Mouse (Mus musculus): Measurements from ENCODE around the gene Cald1.

The Cald1 gene

DNA sequence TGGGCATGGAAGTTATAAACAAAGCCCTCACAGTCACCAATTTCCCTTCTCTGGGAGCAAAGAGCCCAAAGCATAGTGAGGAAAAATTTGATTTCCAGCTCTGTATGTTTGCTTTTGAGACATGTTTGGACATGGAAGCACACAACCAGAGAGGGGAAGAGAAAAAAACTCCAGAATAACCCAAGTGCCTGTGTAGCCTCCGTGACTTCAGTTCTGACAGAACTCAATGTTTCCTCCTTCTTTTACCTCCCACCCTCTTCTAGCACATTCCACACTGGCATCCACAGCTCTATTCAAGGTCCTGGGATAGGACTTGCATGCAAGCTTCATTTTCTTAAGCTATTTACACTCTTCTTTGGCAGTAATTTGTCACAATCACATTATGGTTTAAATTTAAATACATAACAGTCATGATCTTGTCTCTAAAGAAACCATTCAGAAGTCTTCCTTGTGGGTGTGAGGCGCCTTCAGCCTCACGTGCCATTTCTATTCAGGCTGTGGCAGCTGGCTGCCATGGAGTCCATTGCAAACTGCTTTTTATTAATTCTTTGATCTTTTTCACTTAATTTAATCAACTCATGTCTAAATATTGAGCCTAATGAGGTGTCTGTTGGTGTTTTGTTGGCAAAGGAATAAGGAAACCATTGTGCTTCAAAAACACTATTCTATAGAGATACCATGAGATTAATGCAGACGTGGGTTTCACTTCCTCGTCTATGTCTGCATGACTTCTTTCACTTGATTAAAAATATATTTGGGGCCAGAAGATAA is 49.9 kb downstream of the Cald1 start:
- ChIA-PET CTCF (no interaction called here), POLR2A (interaction anchor here in 1 of 4 experiments (1.2 kb wide), 1 partner anchor 147 kb away, joined by 3 read pairs; no protein-coding TSS in a partner anchor)

DNA sequence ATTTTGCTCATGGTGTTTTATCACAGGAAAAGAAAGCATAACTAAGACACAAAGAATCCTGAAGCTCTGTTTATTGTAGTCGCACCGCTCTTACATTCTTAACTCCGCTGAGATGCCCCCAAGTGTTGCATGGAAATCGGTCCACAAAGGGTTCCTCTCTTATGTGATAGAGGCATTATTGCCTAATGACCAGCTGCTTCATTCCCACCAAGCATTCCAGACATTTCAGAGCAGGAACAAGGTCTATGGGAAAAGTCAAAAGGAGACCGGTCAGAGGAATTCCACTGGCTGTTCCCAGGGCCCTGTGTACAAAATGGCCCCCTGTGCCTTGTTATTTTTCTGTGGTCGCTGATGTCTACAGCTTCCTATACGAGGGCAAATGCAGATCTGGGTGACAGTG is 53.0 kb downstream of the Cald1 start:
- POLR2A ChIA-PET, result interaction anchor here in 2 of 4 experiments (1.2 to 1.6 kb wide), 2 partner anchors 92 to 176 kb away, joined by 3 read pairs; partner anchors contain the start of gene Bpgm (in 1 of the 2)
- CTCF ChIA-PET, result no interaction called here

DNA sequence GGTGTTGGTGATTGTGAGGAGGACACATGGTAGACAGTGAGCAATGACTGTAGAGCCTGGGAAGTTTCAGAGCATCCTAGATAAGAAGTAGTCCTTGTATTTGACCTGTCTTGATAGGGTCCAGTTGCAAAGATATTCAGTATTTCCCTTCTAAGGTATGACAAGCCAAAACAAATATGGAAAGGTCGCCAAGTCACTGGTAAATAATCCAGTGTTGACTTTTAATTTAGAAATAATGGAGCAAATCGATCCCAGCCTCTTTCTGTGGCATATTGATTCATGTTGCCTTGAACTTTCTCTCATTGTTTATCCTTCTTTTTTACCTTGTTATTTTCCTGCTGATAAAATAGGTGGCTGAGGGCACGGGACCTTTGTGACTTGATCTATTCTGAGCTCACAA is 57.4 kb downstream of the Cald1 start:
- CTCF ChIA-PET, result no interaction called here
- POLR2A ChIA-PET, result no interaction called here

DNA sequence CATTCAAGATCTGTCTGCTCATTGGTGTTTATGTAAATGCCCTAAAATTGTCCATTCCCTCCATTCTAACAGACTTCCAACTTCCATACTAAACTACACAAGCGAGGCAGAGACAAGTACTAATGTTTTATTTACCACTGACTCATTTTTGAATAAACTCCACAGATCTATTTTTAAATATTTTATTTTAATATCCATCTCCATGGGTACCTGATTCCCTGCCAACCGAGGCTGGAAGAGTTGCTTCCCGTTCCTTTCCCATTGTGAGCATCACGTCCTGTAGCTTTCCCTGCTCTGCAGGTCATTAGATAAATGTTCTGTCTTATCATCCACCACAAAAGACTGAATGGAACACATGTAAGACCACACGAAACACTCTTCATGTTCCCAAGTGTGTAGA is 60.5 kb downstream of the Cald1 start:
- ChIA-PET CTCF (no interaction called here), POLR2A (interaction anchor here in 1 of 4 experiments (1.3 kb wide), 1 partner anchor 19 kb away, joined by 3 read pairs; no protein-coding TSS in a partner anchor)

DNA sequence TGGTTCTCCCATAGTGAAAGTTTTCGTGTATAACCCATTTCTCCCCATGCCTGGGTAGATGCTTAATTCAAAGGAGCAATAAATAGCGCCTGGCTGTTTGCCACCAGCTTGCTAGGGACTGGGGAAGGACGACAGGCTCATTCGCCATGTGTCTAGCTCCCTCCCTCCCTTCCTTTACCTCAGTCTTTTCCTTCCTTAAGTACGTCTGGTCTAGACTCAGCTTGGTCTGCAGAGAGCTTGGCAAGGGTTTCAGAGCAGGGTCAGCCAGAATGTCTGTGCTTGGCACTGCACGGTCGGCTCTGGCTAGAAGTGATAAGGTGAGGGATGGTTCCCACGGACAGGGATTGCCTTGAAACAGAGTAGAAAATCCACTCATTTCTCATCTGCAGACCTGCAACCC is 62.4 kb downstream of the Cald1 start:
- CTCF ChIA-PET, result no interaction called here
- POLR2A ChIA-PET, result no interaction called here

DNA sequence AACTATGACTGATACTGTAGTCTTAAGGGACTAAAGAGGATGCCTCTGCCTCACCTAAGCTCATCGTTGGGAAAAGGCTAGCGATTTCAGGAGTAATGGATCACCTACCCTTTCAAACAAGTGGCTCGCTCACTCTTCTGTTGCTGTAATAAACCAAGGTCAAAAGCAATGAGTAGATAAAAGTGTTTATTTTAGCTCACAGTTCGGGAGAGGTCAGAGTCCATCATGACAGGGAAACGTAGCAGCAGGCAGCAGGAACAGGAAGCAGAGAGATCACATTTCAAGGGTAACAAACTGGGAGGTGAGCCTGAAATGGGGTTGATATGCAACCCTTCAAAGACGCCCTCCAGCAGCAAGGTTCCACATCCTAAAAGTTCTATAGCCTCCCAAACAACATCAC is 64.3 kb downstream of the Cald1 start:
- ChIA-PET CTCF (no interaction called here), POLR2A (interaction anchor here in 2 of 4 experiments (0.7 to 1.2 kb wide), 3 partner anchors 13 to 505 kb away, joined by 3 read pairs; no protein-coding TSS in a partner anchor)

DNA sequence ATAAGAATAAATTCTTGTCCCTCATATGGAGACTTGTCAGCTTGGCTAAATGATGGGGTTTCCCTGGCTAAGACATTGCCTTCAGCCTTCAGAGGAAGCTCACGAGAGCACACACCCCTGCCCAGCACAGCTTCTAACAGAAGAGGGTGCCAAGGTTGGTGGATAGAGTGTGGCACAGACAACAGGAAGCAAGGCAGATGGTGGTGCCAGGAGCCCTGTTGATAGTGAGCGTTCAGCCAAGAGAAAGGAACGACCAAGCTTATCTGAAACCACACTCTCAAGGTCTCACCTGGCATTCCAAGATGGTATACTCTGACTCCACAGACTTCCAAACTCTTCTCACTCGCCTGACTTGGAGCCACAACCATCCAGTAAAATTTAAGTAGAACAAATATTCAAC is 66.0 kb downstream of the Cald1 start:
- POLR2A ChIA-PET, result no interaction called here
- CTCF ChIA-PET, result no interaction called here

DNA sequence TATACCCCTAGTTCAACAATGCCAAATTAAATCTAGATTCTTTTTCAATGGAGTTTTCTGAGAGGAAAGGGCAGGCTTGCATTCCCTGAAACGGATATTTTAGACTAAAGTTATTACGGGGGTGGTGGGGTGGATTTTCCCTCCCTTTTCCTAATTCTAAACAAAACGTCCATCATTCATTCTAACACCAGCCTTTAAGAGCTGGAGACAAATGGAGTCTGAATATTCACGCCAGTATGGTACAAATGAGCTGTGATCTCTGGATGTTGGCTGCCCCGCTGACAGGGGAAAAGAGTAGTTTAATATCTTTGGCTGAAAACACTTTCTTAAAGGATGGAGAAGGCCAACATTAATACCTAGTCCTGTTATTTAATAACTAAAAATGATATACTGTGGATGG is 66.4 kb downstream of the Cald1 start:
- ChIA-PET POLR2A (no interaction called here), CTCF (no interaction called here)

DNA sequence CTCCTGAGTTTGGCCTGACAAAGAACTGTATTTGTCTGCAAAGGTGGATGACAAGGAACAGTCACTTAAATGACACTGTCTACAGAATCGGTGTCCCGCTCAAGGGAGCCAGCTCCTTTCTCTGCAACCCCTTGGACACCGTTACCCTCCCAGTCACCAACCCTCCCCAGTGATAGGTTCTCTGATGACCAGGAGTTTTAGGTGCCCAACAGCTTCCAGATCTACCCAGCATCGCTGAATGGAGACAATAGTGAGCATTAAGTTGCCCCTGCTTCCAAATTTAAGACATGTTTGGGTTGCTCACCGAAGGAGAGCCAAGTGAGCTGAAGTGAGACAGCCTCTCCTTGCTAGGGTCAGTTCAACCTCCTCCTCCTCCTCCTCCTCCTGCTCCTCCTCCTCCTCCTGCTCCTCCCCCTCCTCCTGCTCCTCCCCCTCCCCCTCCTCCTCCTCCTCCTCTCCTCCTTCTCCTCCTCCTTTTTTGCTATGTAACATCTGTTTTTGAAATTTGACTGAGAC is 70.5 kb downstream of the Cald1 start:
- ChIA-PET POLR2A (no interaction called here), CTCF (interaction anchor here in 1 of 4 experiments (0.5 kb wide), 1 partner anchor 333 kb away, joined by 9 read pairs; no protein-coding TSS in a partner anchor)

DNA sequence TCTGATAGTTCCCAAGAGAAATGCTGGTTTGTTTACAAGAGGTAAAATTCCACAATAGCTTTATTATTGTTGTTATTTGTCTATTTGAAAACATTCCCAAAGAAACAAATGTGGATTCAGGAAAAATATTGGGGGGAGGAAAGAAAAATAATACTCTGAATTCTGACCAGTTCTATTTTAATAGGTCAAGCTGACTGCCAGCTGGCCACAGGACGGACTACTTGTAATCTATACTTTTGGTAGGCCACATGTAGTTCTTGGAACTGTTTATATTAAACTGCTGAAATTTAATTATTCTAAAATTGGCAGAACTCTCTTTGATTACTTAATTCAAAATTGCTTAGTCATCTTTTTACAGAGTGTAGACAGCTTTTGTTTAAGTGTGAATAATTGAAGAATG is 73.1 kb downstream of the Cald1 start:
- CTCF ChIA-PET, result no interaction called here

DNA sequence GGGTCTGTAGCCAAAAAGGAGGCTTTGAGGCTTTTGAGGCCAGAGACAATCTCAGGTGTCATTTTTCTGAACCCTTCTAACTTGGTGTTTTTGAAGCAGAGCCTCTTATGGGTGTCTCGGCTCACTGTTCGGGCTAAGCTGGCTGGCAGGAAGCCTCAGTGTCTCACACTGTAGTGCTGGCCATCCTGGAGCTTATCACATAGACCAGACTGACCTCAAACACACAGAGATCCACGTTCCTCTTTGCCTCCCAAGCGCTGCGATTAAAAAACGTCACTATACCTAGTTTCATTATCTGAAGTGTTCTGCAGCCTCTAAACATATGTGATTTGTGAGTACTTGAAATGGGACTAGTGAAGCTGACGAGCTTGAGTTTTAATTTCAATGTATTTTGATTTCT is 76.1 kb downstream of the Cald1 start:
- CTCF ChIA-PET, result no interaction called here
- POLR2A ChIA-PET, result no interaction called here

More for the DNA sequence above, 73.1 kb downstream of the Cald1 start:
- POLR2A ChIA-PET, result interaction anchor here in 1 of 4 experiments (0.6 kb wide), 1 partner anchor 118 kb away, joined by 4 read pairs; no protein-coding TSS in a partner anchor

DNA sequence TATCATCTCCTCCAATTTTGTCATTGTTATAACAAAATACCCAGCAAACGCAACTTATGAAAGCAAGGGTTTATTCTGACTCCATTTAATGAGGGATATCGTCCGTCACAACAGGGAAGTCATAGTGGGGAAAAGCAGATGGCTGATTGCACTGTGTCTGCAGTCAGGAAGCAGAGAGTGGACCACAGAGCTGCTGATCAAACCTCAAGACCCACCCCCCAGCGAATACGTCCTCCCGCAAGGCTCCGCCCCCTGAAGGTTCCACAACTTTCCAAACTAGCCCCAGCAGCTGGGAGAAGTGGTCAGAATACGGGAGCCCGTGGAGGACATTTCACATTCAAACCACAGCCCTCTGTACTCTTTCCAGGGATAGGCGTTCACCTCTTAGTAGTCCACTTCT is 76.6 kb downstream of the Cald1 start:
- CTCF ChIA-PET, result no interaction called here
- POLR2A ChIA-PET, result no interaction called here

DNA sequence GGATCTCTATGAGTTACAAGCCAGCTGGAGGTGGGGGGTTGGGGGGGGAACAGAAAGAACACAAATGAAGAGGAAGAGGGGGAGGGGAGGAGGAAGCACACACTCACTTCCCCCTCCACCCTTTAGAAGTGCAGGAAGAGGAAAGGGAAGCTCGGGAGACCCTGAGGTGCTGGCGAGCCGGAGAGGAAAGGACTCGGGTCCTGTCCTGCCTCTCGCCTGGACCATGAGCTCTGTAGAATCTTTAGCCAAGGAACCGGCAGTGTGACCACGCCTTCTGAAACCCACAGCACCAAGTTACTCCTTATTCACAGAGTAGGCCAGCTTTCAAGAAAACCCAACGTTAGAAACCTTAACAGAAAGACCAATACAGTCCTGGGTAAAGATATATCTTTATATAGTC is 83.8 kb downstream of the Cald1 start:
- ChIA-PET POLR2A (interaction anchor here in 2 of 4 experiments (0.5 to 1.0 kb wide), 5 partner anchors 10 to 334 kb away, joined by 3 to 7 read pairs (median 3); no protein-coding TSS in a partner anchor), CTCF (interaction anchor here in 2 of 4 experiments (0.6 to 1.1 kb wide), 3 partner anchors 78 to 695 kb away, joined by 3 to 6 read pairs (median 5); no protein-coding TSS in a partner anchor)

DNA sequence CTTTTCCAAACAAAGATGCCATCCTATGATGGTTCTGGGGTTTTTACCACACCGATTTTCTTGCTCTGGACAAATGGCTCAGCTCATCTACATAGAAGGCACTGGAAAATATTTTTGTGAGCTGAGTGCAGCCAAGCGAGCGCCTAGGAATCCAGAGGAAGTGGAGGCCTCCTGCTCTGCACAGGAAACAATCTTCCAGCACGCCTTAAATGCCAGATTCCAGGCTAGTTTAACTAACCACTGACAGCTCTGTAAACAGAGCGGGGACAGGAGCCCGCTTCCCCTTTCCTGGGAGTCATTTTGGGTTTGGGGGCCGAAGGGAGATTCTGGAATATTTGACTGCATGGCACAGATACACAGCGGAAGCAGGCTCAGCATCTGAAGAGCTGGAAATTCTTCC is 86.6 kb downstream of the Cald1 start:
- ChIA-PET CTCF (no interaction called here), POLR2A (interaction anchor here in 1 of 4 experiments (0.6 kb wide), 1 partner anchor 193 kb away, joined by 6 read pairs; no protein-coding TSS in a partner anchor)

DNA sequence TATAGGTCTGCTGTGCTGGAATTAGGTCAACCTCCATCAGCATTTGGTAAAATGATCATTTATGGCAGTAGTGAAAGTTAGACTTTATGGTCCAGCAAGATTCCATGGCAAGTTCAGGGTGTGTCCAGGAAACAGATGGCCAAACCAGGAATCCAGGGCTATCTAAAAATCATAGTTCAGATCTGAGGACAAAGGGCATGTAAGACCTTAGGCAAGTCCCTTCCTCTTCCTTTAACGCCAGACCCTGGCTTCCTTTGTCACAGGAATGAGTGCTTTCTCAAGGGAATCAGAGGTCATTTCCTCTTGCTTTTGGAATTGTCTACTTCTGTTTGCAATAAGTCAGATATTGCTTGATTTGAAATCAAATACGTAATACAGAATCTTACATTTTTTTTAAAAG is 90.7 kb downstream of the Cald1 start:
- POLR2A ChIA-PET, result no interaction called here

DNA sequence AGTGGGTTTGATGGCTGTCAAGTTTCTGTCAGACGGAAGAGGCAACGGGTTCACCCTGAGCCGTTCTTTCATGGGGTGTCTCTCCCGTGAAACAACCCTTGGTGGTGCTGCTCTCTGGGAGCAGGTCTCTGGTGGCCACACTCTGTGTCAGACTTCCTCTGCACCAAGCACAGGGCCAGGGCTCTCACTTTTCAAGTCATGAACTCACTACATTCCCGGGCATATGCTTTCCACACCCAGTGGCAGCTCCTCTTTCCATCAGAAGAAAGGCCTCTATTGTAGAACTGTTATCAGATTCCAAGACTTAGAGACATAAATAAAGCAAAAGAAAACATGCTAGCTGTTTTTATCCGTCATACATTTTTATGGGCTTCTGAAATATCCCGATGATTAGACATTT is 93.1 kb downstream of the Cald1 start:
- POLR2A ChIA-PET, result interaction anchor here in 1 of 4 experiments (0.9 kb wide), 1 partner anchor 10 kb away, joined by 3 read pairs; no protein-coding TSS in a partner anchor
- CTCF ChIA-PET, result no interaction called here

More for the DNA sequence above, 90.7 kb downstream of the Cald1 start:
- CTCF ChIA-PET, result no interaction called here

DNA sequence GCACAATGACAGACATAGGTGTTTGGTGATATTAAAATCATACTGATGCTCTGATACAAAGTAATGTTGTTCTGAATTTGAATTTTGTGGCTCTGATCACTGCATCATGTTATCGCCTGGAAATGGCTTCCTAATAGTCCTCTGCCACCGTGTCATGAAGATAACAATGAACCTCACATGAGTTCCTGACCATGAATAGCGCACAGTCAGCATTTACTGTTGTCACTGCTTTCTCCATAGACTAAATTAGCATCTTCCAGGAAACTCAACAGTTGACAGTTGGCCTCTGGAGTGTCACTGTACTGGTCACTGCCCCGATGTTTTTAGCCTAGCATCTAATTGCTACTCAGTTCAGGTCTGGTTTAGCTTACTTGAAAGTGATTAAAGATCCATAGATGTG is 95.8 kb downstream of the Cald1 start:
- POLR2A ChIA-PET, result interaction anchor here in 1 of 4 experiments (0.9 to 1.2 kb wide), 2 partner anchors 22 to 69 kb away, joined by 3 read pairs; no protein-coding TSS in a partner anchor
- CTCF ChIA-PET, result no interaction called here

DNA sequence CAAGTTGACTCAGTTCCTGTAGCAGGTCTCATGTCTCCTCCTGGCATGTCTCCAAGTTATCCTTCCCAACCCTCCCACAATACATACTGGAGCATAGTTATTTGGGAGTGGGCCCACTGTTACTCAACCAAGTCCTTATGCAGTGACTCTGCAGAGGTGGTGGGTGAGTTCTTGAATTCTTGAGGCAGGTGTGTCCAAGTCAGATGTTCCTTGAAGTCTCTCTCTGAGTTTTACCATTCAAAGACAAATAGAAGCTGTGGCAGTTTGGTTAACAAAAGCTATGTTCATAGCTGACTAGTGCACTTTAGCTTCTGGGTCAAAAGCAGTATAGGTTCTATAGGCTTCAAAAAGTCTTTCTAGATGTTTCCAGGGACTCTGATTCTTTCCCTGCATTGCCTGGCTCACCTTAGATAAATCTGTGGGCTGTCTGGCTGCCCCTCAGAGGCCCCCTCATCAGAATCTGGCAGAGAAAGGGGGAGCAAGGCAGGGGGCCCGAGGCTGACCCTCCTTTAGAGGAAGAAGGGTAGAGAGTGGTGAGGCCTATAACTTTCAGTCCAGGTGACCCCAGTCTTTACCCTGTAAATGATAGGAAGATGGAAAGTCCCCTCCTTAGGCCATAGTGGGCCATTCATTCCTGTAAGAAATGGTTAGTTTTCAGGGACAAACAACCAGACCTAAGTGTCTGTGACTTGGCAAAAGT is 105.3 kb downstream of the Cald1 start:
- ChIA-PET CTCF (no interaction called here), POLR2A (interaction anchor here in 2 of 4 experiments (0.6 to 1.3 kb wide), 5 partner anchors 9 to 518 kb away, joined by 3 to 9 read pairs (median 3); no protein-coding TSS in a partner anchor)

DNA sequence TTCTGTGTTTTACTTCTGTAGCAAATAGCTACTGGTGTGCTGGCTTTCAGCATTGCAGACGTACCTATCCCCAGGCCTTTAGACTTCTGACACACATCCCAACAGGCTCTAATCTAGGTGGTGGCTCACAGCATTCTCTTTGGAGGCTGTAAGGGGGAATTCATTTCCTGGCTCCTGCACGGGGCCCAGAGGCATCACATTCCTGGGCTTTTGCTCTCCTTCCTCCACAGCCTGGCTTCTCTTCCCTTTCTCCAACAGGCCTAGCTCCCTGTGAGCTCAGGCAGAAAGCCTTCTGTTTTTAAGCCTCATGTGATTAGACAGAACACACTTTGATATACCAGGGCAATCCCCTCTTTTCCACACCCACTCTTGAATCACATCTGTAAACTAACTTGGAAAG is 109.2 kb downstream of the Cald1 start:
- ChIA-PET CTCF (interaction anchor here in 2 of 4 experiments (0.5 to 0.7 kb wide), 2 partner anchors 47 to 169 kb away, joined by 3 read pairs; no protein-coding TSS in a partner anchor), POLR2A (interaction anchor here in 2 of 4 experiments (2.0 to 4.8 kb wide), 3 partner anchors 11 to 20 kb away, joined by 7 to 61 read pairs (median 30); no protein-coding TSS in a partner anchor)

Data from embryonic stem cell, embryonic (primary cell).